In genomic region chr12:86885336-86885735, GRCm38 (mm10) we compare ENCODE assay signal across 8 mouse cellular contexts. TPM values are rescaled to one million over a fixed set of nuclear protein-coding genes. Genes with fewer than 3 reads are reported as not detected.
DNase-seq lines count a peak whose midpoint lies in the region; ATAC-seq lines count a peak whose summit lies in the region.

No protein-coding gene starts in this region.

- peak overlapping the region; percentile 63 for H3K4me3 ChIP-seq in kidney, embryonic 14.5 days (ENCODE audit: low read length)
- peak overlapping the region; percentile 88 for H3K4me3 ChIP-seq in embryonic facial prominence, embryonic 10.5 days
- peak overlapping the region; percentile 80 for H3K4me3 ChIP-seq in hindbrain, embryonic 16.5 days (ENCODE audit: low read length)
- peak overlapping the region; percentile 98 for H3K4me3 ChIP-seq in midbrain, embryonic 14.5 days (replicated peaks; ENCODE audit: low read depth, low read length)

- peak overlapping the region; percentile 96 for H3K4me2 ChIP-seq in kidney, embryonic 14.5 days (replicated peaks; ENCODE audit: low read depth, low read length)
- peak overlapping the region; percentile 89 for H3K4me2 ChIP-seq in hindbrain, embryonic 16.5 days (ENCODE audit: low read length)
- peak overlapping the region; percentile 82 for H3K4me2 ChIP-seq in midbrain, embryonic 14.5 days (ENCODE audit: low read length)

- H3K36me3 ChIP-seq in kidney, embryonic 14.5 days (ENCODE audit: control insufficient read depth, insufficient read depth, low read length) = peaks cover 11% of the 10 kb centered on the region; the same call in 1 of the 2 replicates
- H3K36me3 ChIP-seq in embryonic facial prominence, embryonic 10.5 days (replicated peaks) = no peaks in the 10 kb centered on the region; the same call in 1 of the 2 replicates
- no peaks in the 10 kb centered on the region for H3K36me3 ChIP-seq in hindbrain, embryonic 16.5 days (ENCODE audit: control insufficient read depth, insufficient read depth, low read length)
- peaks cover 10% of the 10 kb centered on the region; the same call in 1 of the 2 replicates for H3K36me3 ChIP-seq in midbrain, embryonic 14.5 days (ENCODE audit: control insufficient read depth, insufficient read depth, low read length)

- 8% methylated on average over 6 of the region's 6 CpGs for WGBS in kidney, embryonic 14.5 days
- WGBS in embryonic facial prominence, embryonic 10.5 days = 12% methylated on average over 6 of the region's 6 CpGs
- 8% methylated on average over 6 of the region's 6 CpGs for WGBS in hindbrain, embryonic 16.5 days
- 6% methylated on average over 6 of the region's 6 CpGs for WGBS in midbrain, embryonic 14.5 days

- peak overlapping the region; percentile 100 for H3K27ac ChIP-seq in kidney, embryonic 14.5 days (ENCODE audit: low read depth, low read length)
- H3K27ac ChIP-seq in embryonic facial prominence, embryonic 10.5 days (replicated peaks) = peak overlapping the region; percentile 96
- H3K27ac ChIP-seq in hindbrain, embryonic 16.5 days (ENCODE audit: low read depth, low read length) = peak overlapping the region; percentile 98
- peak overlapping the region; percentile 98 for H3K27ac ChIP-seq in midbrain, embryonic 14.5 days (replicated peaks; ENCODE audit: low read depth, low read length)

- no peak overlapping the region for H3K9ac ChIP-seq in kidney, embryonic 14.5 days (ENCODE audit: low read depth, low read length)
- H3K9ac ChIP-seq in hindbrain, embryonic 16.5 days (ENCODE audit: low read depth, low read length) = peak overlapping the region; percentile 47
- peak overlapping the region; percentile 31; the same call in 1 of the 2 replicates for H3K9ac ChIP-seq in midbrain, embryonic 14.5 days (replicated peaks; ENCODE audit: low read length)

- H3K4me1 ChIP-seq in kidney, embryonic 14.5 days (ENCODE audit: control insufficient read depth, insufficient read depth, low read length) = peaks cover 43% of the 10 kb centered on the region
- peaks cover 89% of the 10 kb centered on the region for H3K4me1 ChIP-seq in embryonic facial prominence, embryonic 10.5 days
- peaks cover 43% of the 10 kb centered on the region for H3K4me1 ChIP-seq in hindbrain, embryonic 16.5 days (ENCODE audit: control insufficient read depth, insufficient read depth, low read depth, low read length)
- peaks cover 51% of the 10 kb centered on the region for H3K4me1 ChIP-seq in midbrain, embryonic 14.5 days (ENCODE audit: control insufficient read depth, insufficient read depth, low read length)

- H3K9me3 ChIP-seq in kidney, embryonic 14.5 days (ENCODE audit: control insufficient read depth, low read length) = no peaks in the 10 kb centered on the region
- no peaks in the 10 kb centered on the region for H3K9me3 ChIP-seq in embryonic facial prominence, embryonic 10.5 days
- H3K9me3 ChIP-seq in hindbrain, embryonic 16.5 days (ENCODE audit: control insufficient read depth, low read length) = no peaks in the 10 kb centered on the region
- H3K9me3 ChIP-seq in midbrain, embryonic 14.5 days (ENCODE audit: control insufficient read depth, low read length) = no peaks in the 10 kb centered on the region

- no peaks in the 10 kb centered on the region for H3K27me3 ChIP-seq in kidney, embryonic 14.5 days (ENCODE audit: control insufficient read depth, insufficient read depth, low read length)
- peaks cover 54% of the 10 kb centered on the region for H3K27me3 ChIP-seq in embryonic facial prominence, embryonic 10.5 days (replicated peaks; ENCODE audit: low read depth, poor library complexity, severe bottlenecking)
- H3K27me3 ChIP-seq in hindbrain, embryonic 16.5 days (replicated peaks; ENCODE audit: control insufficient read depth, insufficient read depth, low read length) = no peaks in the 10 kb centered on the region
- H3K27me3 ChIP-seq in midbrain, embryonic 14.5 days (ENCODE audit: control insufficient read depth, insufficient read depth, low read length) = no peaks in the 10 kb centered on the region

- ATAC-seq in kidney, embryonic 14.5 days (ENCODE audit: low FRiP score, low TSS enrichment) = no peak
- ATAC-seq in hindbrain, embryonic 16.5 days = no peak
- no peak for ATAC-seq in midbrain, embryonic 14.5 days (ENCODE audit: low FRiP score, low TSS enrichment)

- DNase-seq in kidney, adult 11 months = no peak
- no peak for DNase-seq in embryonic facial prominence, embryonic 10.5 days (ENCODE audit: low spot score)
- DNase-seq in midbrain, embryonic 14.5 days = no peak
- no peak for DNase-seq in right cerebral cortex, postnatal 4 days
- no peak for DNase-seq in cerebellum, adult 18-20 months
- DNase-seq in B cell, adult 2 months = no peak

RNA-seq across cellular contexts. Expression of gene Irf2bpl, which starts 0.7 kb away (rescaled TPM):
- 25.8 and 34.8 TPM in 2 replicates for polyA plus RNA-seq in kidney, embryonic 14.5 days (2014; fragmentation: Nextera tagmentation; extraction: Ambion mirVana)
- polyA plus RNA-seq in embryonic facial prominence, embryonic 10.5 days (2016; fragmentation: Nextera tagmentation; extraction: Ambion mirVana) = 13.5 and 17.3 TPM in 2 replicates
- 49.7 and 56.6 TPM in 2 replicates for polyA plus RNA-seq in hindbrain, embryonic 16.5 days (2015; fragmentation: Nextera tagmentation; extraction: Ambion mirVana)
- polyA plus RNA-seq in midbrain, embryonic 14.5 days (2014; fragmentation: Nextera tagmentation; extraction: Ambion mirVana) = 71.6 and 80.2 TPM in 2 replicates
